Mouse (Mus musculus) myocyte (in vitro differentiated cells): ENCODE data around the gene Cxxc4. TPM values are rescaled to one million over a fixed set of nuclear protein-coding genes. Genes with fewer than 3 reads are reported as not detected.

Source experiments
- H3K27me3 ChIP-seq: one replicate; pipeline ENCODE4 v1.6.1; 2011; ENCODE audit not compliant: control insufficient read depth, insufficient read depth, insufficient read length
- H3K36me3 ChIP-seq: one replicate; pipeline ENCODE4 v1.6.1; 2011; ENCODE audit not compliant: control insufficient read depth, insufficient read depth
- H3K4me2 ChIP-seq: one replicate; pipeline ENCODE4 v1.6.1; 2011; ENCODE audit warnings: low read depth, control low read depth
- H3K4me3 ChIP-seq: one replicate; pipeline ENCODE4 v1.5.1; 2011; ENCODE audit warnings: mild to moderate bottlenecking, control low read depth, moderate library complexity
- H3K79me2 ChIP-seq: one replicate; pipeline ENCODE4 v1.6.1; 2011; ENCODE audit not compliant: control insufficient read depth, insufficient read depth
- H3ac ChIP-seq: one replicate; pipeline ENCODE4 v1.6.1; 2011; ENCODE audit not compliant: control insufficient read depth, insufficient read length
- CEBPB ChIP-seq: IDR thresholded peaks from 2 replicates; pipeline ENCODE4 v1.6.1; 2011; ENCODE audit warnings: mild to moderate bottlenecking, moderate library complexity; ENCODE audit not compliant: poor library complexity, insufficient read depth, severe bottlenecking
- E2F4 ChIP-seq: IDR thresholded peaks from one replicate; pipeline ENCODE4 v1.6.1; 2011; ENCODE audit warnings: mild to moderate bottlenecking, control low read depth, moderate library complexity; ENCODE audit not compliant: insufficient read depth
- MAX ChIP-seq: IDR thresholded peaks from one replicate; pipeline ENCODE4 v1.6.1; 2011; ENCODE audit warnings: low read depth, mild to moderate bottlenecking, control low read depth
- MYOD1 ChIP-seq, 3 experiments: IDR thresholded peaks; one replicate each; pipeline ENCODE4 v1.6.1; 2011; ENCODE audit warnings: control low read depth in 2 of 3, low read depth in 2 of 3, mild to moderate bottlenecking in 2 of 3, moderate library complexity in 1 of 3; ENCODE audit not compliant: insufficient read length in 2 of 3, control insufficient read depth in 1 of 3
- MYOG ChIP-seq, 3 experiments: IDR thresholded peaks; one replicate each; pipeline ENCODE4 v1.6.1; 2011; ENCODE audit warnings: control low read depth in 2 of 3, low read depth in 2 of 3, mild to moderate bottlenecking in 2 of 3; ENCODE audit not compliant: insufficient read length in 2 of 3, control insufficient read depth in 1 of 3, insufficient read depth in 1 of 3
- POLR2A ChIP-seq: IDR thresholded peaks from one replicate; pipeline ENCODE4 v1.6.1; 2011; ENCODE audit warnings: low read depth, mild to moderate bottlenecking, control low read depth, moderate library complexity; ENCODE audit not compliant: insufficient read length
- POLR2AphosphoS2 ChIP-seq: IDR thresholded peaks from one replicate; pipeline ENCODE4 v1.6.1; 2011; ENCODE audit warnings: low read depth, control low read depth; ENCODE audit not compliant: insufficient read length
- REST ChIP-seq: IDR thresholded peaks from one replicate; pipeline ENCODE4 v1.6.1; 2011; ENCODE audit warnings: mild to moderate bottlenecking, control low read depth, moderate library complexity; ENCODE audit not compliant: insufficient read depth, insufficient read length
- SRF ChIP-seq: IDR thresholded peaks from one replicate; pipeline ENCODE4 v1.6.1; 2011; ENCODE audit warnings: low read depth; ENCODE audit not compliant: control insufficient read depth, insufficient read length
- TCF12 ChIP-seq: IDR thresholded peaks from one replicate; pipeline ENCODE4 v1.6.1; 2011; ENCODE audit warnings: mild to moderate bottlenecking, control low read depth; ENCODE audit not compliant: poor library complexity, insufficient read depth, severe bottlenecking
- TCF3 ChIP-seq: IDR thresholded peaks from one replicate; pipeline ENCODE4 v1.6.1; 2011; ENCODE audit warnings: low read depth, control low read depth; ENCODE audit not compliant: insufficient read length
- USF1 ChIP-seq: IDR thresholded peaks from one replicate; pipeline ENCODE4 v1.6.1; 2011; ENCODE audit warnings: low read depth, mild to moderate bottlenecking, control low read depth, moderate library complexity
- polyA plus RNA-seq: library from polyadenylated mRNA; unstranded; fragments of >200 nt; fragmentation: generic; extraction: Trizol; gene quantifications from one replicate; pipeline ENCODE4 v1.2.1, GENCODE M21; 2012; ENCODE audit warnings: missing spikeins

Gene Cxxc4
- polyA plus RNA-seq, 1 experiment = 0.01 TPM

- H3K27me3 ChIP-seq = no peaks in the 10 kb centered on the region
- H3K79me2 ChIP-seq = no peaks in the 10 kb centered on the region
- no peak overlapping the region for H3K4me3 ChIP-seq
- no peak overlapping the region for H3K4me2 ChIP-seq
- H3ac ChIP-seq = no peak overlapping the region
- H3K36me3 ChIP-seq = no peaks in the 10 kb centered on the region
- no peak for TF ChIP-seq CEBPB
- TF ChIP-seq MYOG (IDR thresholded peaks at IDR 0.05; ENCODE audit: control insufficient read depth in 1 of 3, insufficient read depth in 1 of 3, insufficient read length in 2 of 3, low read depth in 2 of 3) = no peak
- TF ChIP-seq MYOD1 (IDR thresholded peaks at IDR 0.05; ENCODE audit: control insufficient read depth in 1 of 3, insufficient read length in 2 of 3, low read depth in 2 of 3) = no peak
- TF ChIP-seq USF1 = no peak
- TF ChIP-seq TCF12 = no peak
- TF ChIP-seq E2F4 = no peak
- no peak for TF ChIP-seq POLR2A
- no peak for TF ChIP-seq SRF
These were observed 70.2 kb downstream of the Cxxc4 start for GRCm38 (mm10) chr3:134306507-134306906.

- Histone ChIP-seq H3K36me3 (no peaks in the 10 kb centered on the region), H3K4me2 (no peak overlapping the region), H3ac (no peak overlapping the region), H3K27me3 (no peaks in the 10 kb centered on the region), H3K4me3 (no peak overlapping the region), H3K79me2 (no peaks in the 10 kb centered on the region)
- TF ChIP-seq TCF3 (no peak), MAX (no peak), CEBPB (no peak), SRF (no peak), POLR2A (no peak), MYOG (IDR thresholded peaks at IDR 0.05; ENCODE audit: control insufficient read depth in 1 of 3, insufficient read depth in 1 of 3, insufficient read length in 2 of 3, low read depth in 2 of 3) (no peak), POLR2AphosphoS2 (no peak), E2F4 (no peak), USF1 (no peak), REST (no peak)
These were observed 71.5 kb downstream of the Cxxc4 start for GRCm38 (mm10) chr3:134307801-134308200.
